Mouse (Mus musculus) CH12.LX (cell line): ENCODE data around the gene Tmem88b. TPM values are rescaled to one million over a fixed set of nuclear protein-coding genes. Genes with fewer than 3 reads are reported as not detected.

ENCODE experiments used
- DNase-seq: peaks from one replicate; pipeline ENCODE4 v3.0.0-alpha.2; 2013; ENCODE audit errors: extremely low read depth
- H3K27ac ChIP-seq: 2 replicates; pipeline ENCODE4 v1.5.1; 2012; ENCODE audit warnings: low read depth, mild to moderate bottlenecking, control low read depth, moderate library complexity; ENCODE audit not compliant: insufficient read depth
- H3K27me3 ChIP-seq: replicated peaks from 2 replicates; pipeline ENCODE3; 2012; ENCODE audit warnings: inconsistent platforms
- H3K36me3 ChIP-seq, 2 experiments: replicated peaks in 1 of 2; 2 replicates each; pipeline versions ENCODE3 to v1.6.1; 2012; ENCODE audit warnings: inconsistent platforms in 1 of 2, low read length in 1 of 2, mild to moderate bottlenecking in 1 of 2, mixed read lengths in 1 of 2, moderate library complexity in 1 of 2; ENCODE audit not compliant: control insufficient read depth in 1 of 2, insufficient read depth in 1 of 2
- H3K4me1 ChIP-seq, 2 experiments: 2 replicates each; pipeline ENCODE4 v1.6.1; 2012; ENCODE audit warnings: inconsistent platforms in 1 of 2, moderate library complexity in 1 of 2; ENCODE audit not compliant: insufficient read depth in 2 of 2, control insufficient read depth in 1 of 2
- H3K4me2 ChIP-seq: 2 replicates; pipeline ENCODE4 v1.6.1; 2012; ENCODE audit warnings: low read depth, mild to moderate bottlenecking, control low read depth; ENCODE audit not compliant: poor library complexity, insufficient read depth, severe bottlenecking
- H3K4me3 ChIP-seq, 3 experiments: fragments of 150-350 bp in 1 of 3; sonication (generic) in 1 of 3; replicated peaks in 1 of 3; 2 replicates each; pipeline versions ENCODE3 to v1.5.1; 2011 to 2012; ENCODE audit warnings: low read depth in 2 of 3, low read length in 2 of 3, mild to moderate bottlenecking in 2 of 3, moderate library complexity in 2 of 3, control low read depth in 1 of 3, improper control_type of control experiment in 1 of 3, inconsistent platforms in 1 of 3, mixed read lengths in 1 of 3; ENCODE audit not compliant: poor library complexity in 1 of 3
- H3K79me2 ChIP-seq: replicated peaks from 2 replicates; pipeline ENCODE4 v1.6.1; 2012; ENCODE audit warnings: mild to moderate bottlenecking, moderate library complexity; ENCODE audit not compliant: control insufficient read depth, poor library complexity, insufficient read depth, severe bottlenecking; ENCODE audit errors: extremely low read depth
- H3K9ac ChIP-seq: 2 replicates; pipeline ENCODE4 v1.6.1; 2012; ENCODE audit warnings: low read depth, mild to moderate bottlenecking, control low read depth, moderate library complexity; ENCODE audit not compliant: insufficient read depth
- H3K9me3 ChIP-seq: replicated peaks from 2 replicates; pipeline ENCODE3; 2012; ENCODE audit warnings: low read length, inconsistent platforms, mixed read lengths
- CHD1 ChIP-seq: IDR thresholded peaks from 2 replicates; pipeline ENCODE4 v1.6.1; 2012; ENCODE audit warnings: low read depth, low read length, improper control_type of control experiment, inconsistent platforms
- CHD2 ChIP-seq: IDR thresholded peaks from 2 replicates; pipeline ENCODE4 v1.6.1; 2011; ENCODE audit warnings: low read length, improper control_type of control experiment
- E2F4 ChIP-seq: IDR thresholded peaks from 2 replicates; pipeline ENCODE4 v1.6.1; 2011; ENCODE audit warnings: low read depth, low read length, improper control_type of control experiment; ENCODE audit not compliant: insufficient replicate concordance
- ELF1 ChIP-seq: IDR thresholded peaks from 2 replicates; pipeline ENCODE4 v1.6.1; 2014; ENCODE audit warnings: low read depth, mild to moderate bottlenecking, inconsistent platforms, low read length, improper control_type of control experiment
- ETS1 ChIP-seq: conservative IDR thresholded peaks from 2 replicates; pipeline ENCODE4 v1.6.1; 2012; ENCODE audit warnings: low read depth, mild to moderate bottlenecking, inconsistent platforms, low read length, improper control_type of control experiment, moderate library complexity
- IRF4 ChIP-seq: IDR thresholded peaks from 2 replicates; pipeline ENCODE4 v1.6.1; 2014; ENCODE audit warnings: low read depth, mild to moderate bottlenecking, inconsistent platforms, low read length, improper control_type of control experiment
- JUND ChIP-seq: conservative IDR thresholded peaks from 2 replicates; pipeline ENCODE4 v1.6.1; 2011; ENCODE audit warnings: low read depth, low read length, improper control_type of control experiment
- MAX ChIP-seq: IDR thresholded peaks from 2 replicates; pipeline ENCODE4 v1.6.1; 2011; ENCODE audit warnings: low read length, improper control_type of control experiment
- MEF2A ChIP-seq: IDR thresholded peaks from 2 replicates; pipeline ENCODE4 v1.6.1; 2014; ENCODE audit warnings: low read depth, mild to moderate bottlenecking, inconsistent platforms, low read length, improper control_type of control experiment, borderline replicate concordance
- MXI1 ChIP-seq: IDR thresholded peaks from 2 replicates; pipeline ENCODE4 v1.6.1; 2011; ENCODE audit warnings: mild to moderate bottlenecking, low read depth, low read length, improper control_type of control experiment
- MYC ChIP-seq: IDR thresholded peaks from 2 replicates; pipeline ENCODE4 v1.6.1; 2011; ENCODE audit warnings: low read depth, mild to moderate bottlenecking, improper control_type of control experiment, low read length
- NELFE ChIP-seq: IDR thresholded peaks from 2 replicates; pipeline ENCODE4 v1.6.1; 2011; ENCODE audit warnings: low read depth, low read length, improper control_type of control experiment
- NRF1 ChIP-seq: IDR thresholded peaks from 2 replicates; pipeline ENCODE4 v1.6.1; 2014; ENCODE audit warnings: low read depth, mild to moderate bottlenecking, inconsistent platforms, low read length, improper control_type of control experiment, moderate library complexity
- PAX5 ChIP-seq: IDR thresholded peaks from 2 replicates; pipeline ENCODE4 v1.6.1; 2012; ENCODE audit warnings: low read length, inconsistent platforms, mixed read lengths
- POLR2A ChIP-seq: IDR thresholded peaks from 2 replicates; pipeline ENCODE4 v1.6.1; 2011; ENCODE audit warnings: low read depth, mild to moderate bottlenecking, improper control_type of control experiment, low read length
- POLR2AphosphoS2 ChIP-seq: IDR thresholded peaks from 2 replicates; pipeline ENCODE4 v1.6.1; 2011; ENCODE audit warnings: low read depth, low read length, improper control_type of control experiment
- RAD21 ChIP-seq: IDR thresholded peaks from 2 replicates; pipeline ENCODE4 v1.6.1; 2011; ENCODE audit warnings: low read depth, mild to moderate bottlenecking, low read length, improper control_type of control experiment, moderate library complexity
- RCOR1 ChIP-seq: conservative IDR thresholded peaks from 2 replicates; pipeline ENCODE4 v1.6.1; 2012; ENCODE audit warnings: low read depth, mild to moderate bottlenecking, inconsistent platforms, low read length, improper control_type of control experiment
- SIN3A ChIP-seq: IDR thresholded peaks from 2 replicates; pipeline ENCODE4 v1.6.1; 2012; ENCODE audit warnings: low read length, improper control_type of control experiment, inconsistent platforms
- TBP ChIP-seq: conservative IDR thresholded peaks from 2 replicates; pipeline ENCODE4 v1.6.1; 2011; ENCODE audit warnings: low read depth, low read length, improper control_type of control experiment
- TCF12 ChIP-seq: IDR thresholded peaks from 2 replicates; pipeline ENCODE4 v1.6.1; 2014; ENCODE audit warnings: low read depth, mild to moderate bottlenecking, inconsistent platforms, low read length, improper control_type of control experiment
- UBTF ChIP-seq: IDR thresholded peaks from 2 replicates; pipeline ENCODE4 v1.6.1; 2012; ENCODE audit warnings: low read depth, mild to moderate bottlenecking, inconsistent platforms, low read length, improper control_type of control experiment, moderate library complexity
- USF1 ChIP-seq: IDR thresholded peaks from 2 replicates; pipeline ENCODE4 v1.6.1; 2014; ENCODE audit warnings: low read depth, mild to moderate bottlenecking, inconsistent platforms, low read length, improper control_type of control experiment
- ZC3H11A ChIP-seq: IDR thresholded peaks from 2 replicates; pipeline ENCODE4 v1.6.1; 2012; ENCODE audit warnings: low read depth, mild to moderate bottlenecking, inconsistent platforms, low read length, improper control_type of control experiment
- ZKSCAN1 ChIP-seq: IDR thresholded peaks from 2 replicates; pipeline ENCODE4 v1.6.1; 2012; ENCODE audit warnings: low read depth, inconsistent platforms, low read length, improper control_type of control experiment, borderline replicate concordance
- ZMIZ1 ChIP-seq: IDR thresholded peaks from 2 replicates; pipeline ENCODE4 v1.6.1; 2012; ENCODE audit warnings: low read depth, mild to moderate bottlenecking, inconsistent platforms, low read length, improper control_type of control experiment
- dilution Hi-C: fragments of 300-500 bp; cut with MboI; formaldehyde crosslinking; loops from 2 replicates; pipeline ENCODE4 v1.14.3; 2020; ENCODE audit warnings: low sequenced_read_pairs; ENCODE audit not compliant: extremely low pct_unique_long_range_greater_than_20kb, extremely low pct_ligation_motif_present
- in situ Hi-C: fragments of 300-500 bp; cut with MboI; formaldehyde crosslinking; loops from 3 replicates; pipeline ENCODE4 v1.14.3; 2019; ENCODE audit warnings: low sequenced_read_pairs, low pct_ligation_motif_present, low pct_unique_long_range_greater_than_20kb, mixed read lengths
- polyA plus RNA-seq: library from polyadenylated mRNA; unstranded; fragments of >175 nt; gene quantifications from 2 replicates; pipeline ENCODE4 v1.2.1, GENCODE M21; 2012; ENCODE audit warnings: low read depth; ENCODE audit not compliant: insufficient read length
- total RNA-seq, 2 experiments: library from RNA; depleted of rRNA; stranded (reverse); fragments of 300-350 nt in 1 of 2; fragments of >200 nt in 1 of 2; gene quantifications; 2 replicates each; pipeline ENCODE4 v1.2.3; 2012 to 2014

Gene Tmem88b
- total and polyA plus RNA-seq, 3 experiments: 0.04 TPM; not detected in 2

DNA sequence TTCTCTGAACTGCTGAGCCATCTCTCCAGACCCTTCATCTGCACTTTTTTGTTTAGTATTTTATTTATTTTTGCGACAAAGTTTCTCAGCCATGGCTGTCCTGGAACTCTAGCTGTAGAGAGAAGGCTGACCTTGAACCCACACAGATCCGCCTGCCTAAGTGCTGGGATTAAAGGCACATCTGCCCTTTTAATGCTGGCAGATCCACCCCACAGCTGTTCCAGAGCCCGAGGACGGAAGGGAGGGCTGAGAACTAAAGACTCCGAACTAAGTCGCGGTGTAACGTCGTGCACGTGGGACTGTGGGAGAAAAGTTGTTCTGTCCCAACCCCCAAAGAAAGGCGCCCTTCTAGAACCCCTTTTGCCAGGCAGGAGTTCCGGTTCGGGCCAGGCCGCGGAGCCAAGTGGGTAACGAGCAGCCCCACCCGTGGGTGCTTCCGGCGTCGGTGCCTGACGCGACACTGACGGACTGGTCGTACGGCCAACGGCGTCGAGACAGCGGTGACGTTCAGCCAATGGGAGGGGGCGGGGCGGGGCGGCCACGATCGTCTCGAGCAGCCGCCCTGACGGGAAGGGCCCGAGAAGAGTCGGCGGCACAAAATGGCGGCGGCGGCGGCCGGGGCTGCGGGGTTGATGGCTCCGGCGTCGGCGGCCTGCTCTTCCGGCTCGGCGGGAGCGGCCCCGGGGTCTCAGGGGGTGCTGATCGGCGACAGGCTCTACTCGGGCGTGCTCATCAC lies 26.4 kb upstream of the Tmem88b start, which contains the start of gene Ccnl2 (continued):
- TF ChIP-seq USF1 (no peak), PAX5 (no peak), ETS1 (0 out of 2 replicates have a peak, but pooled peaks have one; percentile 14), E2F4 (no peak), ZC3H11A (no peak), POLR2A (peak; percentile 85), POLR2AphosphoS2 (peak; percentile 88; the same call in 1 of the 2 replicates), ELF1 (peak; percentile 95), RAD21 (no peak), TCF12 (peak; percentile 83; the same call in 1 of the 2 replicates)

DNA sequence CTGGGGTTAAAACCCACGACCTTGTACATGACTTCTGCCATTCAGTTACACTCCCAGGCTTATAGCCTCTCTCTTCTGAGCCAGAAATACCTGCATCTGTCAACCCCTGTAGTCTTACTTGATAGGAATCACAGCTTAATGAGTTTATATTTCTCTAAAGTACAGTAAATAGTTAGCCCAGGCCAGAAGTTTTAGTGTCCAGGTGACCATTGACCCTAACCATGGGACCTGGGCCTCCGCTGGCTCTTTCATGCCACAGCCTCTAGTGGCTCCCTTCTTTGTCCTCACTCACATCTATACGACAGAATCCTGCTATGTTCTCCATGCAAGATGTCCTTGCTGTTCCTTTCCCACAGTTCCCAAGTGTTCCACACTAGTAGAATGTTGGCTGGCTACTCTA lies 22.2 kb upstream of the Tmem88b start:
- in situ Hi-C loops: no loop called here
- no peak overlapping the region for H3K4me2 ChIP-seq
- TF ChIP-seq RCOR1 (no peak), ZC3H11A (no peak), JUND (no peak), NELFE (no peak)
- no peaks in the 10 kb centered on the region for H3K9me3 ChIP-seq
- H3K4me3 ChIP-seq: no peak overlapping the region
- peaks cover 10 to 30% of the 10 kb centered on the region in 2 experiments for H3K4me1 ChIP-seq
- DNase-seq: no peak
- no peak overlapping the region for H3K9ac ChIP-seq
- dilution Hi-C loops: no loop called here
- no peak overlapping the region for H3K27ac ChIP-seq
- peaks cover 32% of the 10 kb centered on the region for H3K79me2 ChIP-seq
- H3K27me3 ChIP-seq: no peaks in the 10 kb centered on the region
- peaks cover 48 to 62% of the 10 kb centered on the region in 2 experiments for H3K36me3 ChIP-seq

DNA sequence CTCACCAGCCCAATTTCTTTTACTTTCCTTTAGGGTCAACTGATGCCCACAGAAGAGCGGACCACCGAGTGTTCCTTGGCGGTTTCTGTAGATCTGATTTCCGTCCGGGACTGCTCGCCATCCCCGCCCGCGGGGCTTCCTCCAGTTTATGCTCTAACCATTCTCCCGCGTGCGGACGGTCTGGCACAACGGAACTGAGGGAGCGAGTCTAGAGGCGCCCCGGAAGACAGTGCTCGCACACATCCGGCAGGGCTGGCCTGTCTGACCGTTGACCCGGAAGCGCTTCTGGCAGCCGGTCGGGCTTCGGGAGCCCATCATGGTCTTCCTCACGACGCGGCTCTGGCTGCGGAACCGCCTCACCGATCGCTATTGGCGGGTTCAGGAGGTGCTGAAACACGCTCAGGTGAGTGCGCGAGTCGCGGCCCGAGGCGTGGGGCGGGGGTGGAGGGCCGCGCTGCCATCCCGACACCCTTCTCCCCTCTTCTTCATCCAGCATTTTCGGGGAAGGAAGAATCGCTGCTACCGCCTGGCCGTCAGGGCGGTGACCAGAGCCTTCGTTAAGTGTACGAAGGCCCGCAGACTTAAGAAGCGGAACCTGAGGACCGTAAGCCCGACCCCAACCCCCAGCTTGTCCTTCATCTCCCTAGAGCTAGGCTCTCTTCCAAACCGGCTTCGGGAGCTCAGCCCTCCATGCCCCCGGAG lies 17.8 kb upstream of the Tmem88b start:
- Histone ChIP-seq H3K4me3 (peak overlapping the region; percentile 83 to 98 (median 94)), H3K27ac (peak overlapping the region; percentile 39), H3K79me2 (peaks cover 28% of the 10 kb centered on the region), H3K4me2 (peak overlapping the region; percentile 97; the same call in 1 of the 2 replicates), H3K9ac (peak overlapping the region; percentile 71), H3K27me3 (peaks cover 6% of the 10 kb centered on the region), H3K36me3 (peaks cover 22 to 35% of the 10 kb centered on the region in 2 experiments), H3K9me3 (no peaks in the 10 kb centered on the region), H3K4me1 (peaks cover 10 to 22% of the 10 kb centered on the region in 2 experiments)
- dilution Hi-C loops: no loop called here
- DNase-seq: peak; percentile 97
- in situ Hi-C loops: no loop called here
- TF ChIP-seq MYC (peak; percentile 89), UBTF (peak; percentile 76; the same call in 1 of the 2 replicates), TCF12 (peak; percentile 91), NRF1 (no peak; the same call in 1 of the 2 replicates), NELFE (peak; percentile 57), RAD21 (no peak), MXI1 (peak; percentile 85), ETS1 (no peak), ZMIZ1 (no peak), MAX (peak; percentile 83), SIN3A (peak; percentile 87), ZKSCAN1 (no peak), ELF1 (peak; percentile 86), TBP (peak; percentile 91), IRF4 (peak; percentile 72; the same call in 1 of the 2 replicates), POLR2A (peak; percentile 83), CHD1 (no peak; the same call in 1 of the 2 replicates), CHD2 (peak; percentile 97), POLR2AphosphoS2 (no peak; the same call in 1 of the 2 replicates), MEF2A (peak; percentile 79)
